Mouse (Mus musculus): ENCODE data around the gene Nt5dc1.

Gene Nt5dc1

DNA sequence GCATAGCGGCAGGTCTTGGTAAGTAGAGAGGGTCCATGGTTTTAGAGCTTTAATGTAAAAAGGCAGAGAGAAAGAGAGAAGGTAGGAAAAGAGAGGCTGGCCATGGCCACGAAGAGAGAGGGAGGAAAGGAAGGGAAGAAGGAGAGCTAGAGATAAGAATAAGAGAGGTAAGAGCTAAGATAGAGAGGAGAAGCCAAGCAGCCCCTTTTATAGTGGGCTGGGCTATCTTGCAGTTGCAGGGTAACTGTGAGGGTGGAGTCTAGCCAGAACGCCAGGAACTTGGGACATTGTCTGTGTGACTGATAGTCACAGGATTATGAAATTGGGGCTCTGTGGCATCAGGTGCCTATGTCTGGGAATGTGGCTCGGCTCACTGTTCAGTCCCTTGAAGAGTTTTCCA, 179.8 kb downstream of the Nt5dc1 start:
- DNase-seq (ENCODE audit: low spot score in 2 of 2): no peak
